Mouse (Mus musculus) myocyte (in vitro differentiated cells): ENCODE data around the gene Tspan18.

Experiments used
- POLR2A ChIP-seq: IDR thresholded peaks from one replicate; pipeline ENCODE4 v1.6.1; 2011; ENCODE audit warnings: low read depth, mild to moderate bottlenecking, control low read depth, moderate library complexity; ENCODE audit not compliant: insufficient read length
- USF1 ChIP-seq: IDR thresholded peaks from one replicate; pipeline ENCODE4 v1.6.1; 2011; ENCODE audit warnings: low read depth, mild to moderate bottlenecking, control low read depth, moderate library complexity

GRCm38 (mm10) chr2:93372872-93373271 is 38.6 kb upstream of the Tspan18 start:
- TF ChIP-seq POLR2A, result no peak
- no peak for TF ChIP-seq USF1
